Mouse (Mus musculus): Measurements from ENCODE around the gene Rfx7.

DNA sequence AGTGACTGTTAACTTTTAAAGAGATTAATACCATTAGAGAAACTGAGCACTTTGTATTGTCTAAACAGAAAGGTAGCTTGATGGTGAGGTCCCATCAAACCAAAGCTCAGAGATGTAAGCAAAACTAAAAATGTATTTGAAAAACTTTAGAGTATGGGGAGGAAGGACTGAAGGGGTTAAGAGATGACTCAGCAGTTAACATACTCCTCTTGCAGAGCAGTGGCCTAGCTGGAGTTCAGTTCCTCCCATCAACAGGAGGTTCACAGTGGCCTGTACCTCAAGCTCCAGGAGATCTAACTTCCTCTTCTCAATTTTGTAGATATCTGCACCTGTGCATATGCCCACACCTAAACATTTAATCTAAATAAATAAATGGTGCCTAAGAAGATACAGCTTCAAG is 11.6 kb downstream of the Rfx7 start:
- no peak for TF ChIP-seq POLR2A (IDR thresholded peaks at IDR 0.05; ENCODE audit: control insufficient read depth, extremely low read depth, insufficient read depth, low read length, poor library complexity)
- no peak for TF ChIP-seq CTCF (IDR thresholded peaks at IDR 0.05; ENCODE audit: borderline replicate concordance, control insufficient read depth, extremely low read depth, insufficient read depth, low read length, poor library complexity)

All from thymus, adult 2 months (tissue).